Mouse (Mus musculus): ENCODE data around the gene Zfp11. TPM values are rescaled to one million over a fixed set of nuclear protein-coding genes. Genes with fewer than 3 reads are reported as not detected.

Zfp11 gene
- polyA plus RNA-seq (2014; fragmentation: Nextera tagmentation; extraction: Ambion mirVana), result 3.2 and 3.7 TPM in 2 replicates

GRCm38 (mm10) chr5:129670036-129670458, at the start of gene Zfp11:
Gene Zfp11 (minus strand): TSS chr5:129670099.
- DNase-seq (ENCODE audit: low spot score), result peak; percentile 83
- Histone ChIP-seq H3K4me3 (ENCODE audit: low read depth, low read length) (peak within 1 kb of the TSS; percentile 69), H3K36me3 (ENCODE audit: control insufficient read depth, insufficient read depth, low read length) (no peaks in the 10 kb centered on the region), H3K4me1 (replicated peaks; ENCODE audit: control insufficient read depth, insufficient read depth, low read length) (no peaks in the 10 kb centered on the region), H3K27ac (ENCODE audit: low read depth, low read length) (no peak within 1 kb of the TSS), H3K4me2 (peak within 1 kb of the TSS; percentile 60), H3K27me3 (replicated peaks; ENCODE audit: control insufficient read depth, insufficient read depth, low read length) (no peaks in the 10 kb centered on the region), H3K9ac (ENCODE audit: low read depth, low read length) (peak within 1 kb of the TSS; percentile 68), H3K9me3 (ENCODE audit: control insufficient read depth, low read length) (no peaks in the 10 kb centered on the region)
- under 1% methylated on average over 23 of the region's 23 CpGs for WGBS
- ATAC-seq (replicated peaks; ENCODE audit: low FRiP score), result peak; percentile 83

DNA sequence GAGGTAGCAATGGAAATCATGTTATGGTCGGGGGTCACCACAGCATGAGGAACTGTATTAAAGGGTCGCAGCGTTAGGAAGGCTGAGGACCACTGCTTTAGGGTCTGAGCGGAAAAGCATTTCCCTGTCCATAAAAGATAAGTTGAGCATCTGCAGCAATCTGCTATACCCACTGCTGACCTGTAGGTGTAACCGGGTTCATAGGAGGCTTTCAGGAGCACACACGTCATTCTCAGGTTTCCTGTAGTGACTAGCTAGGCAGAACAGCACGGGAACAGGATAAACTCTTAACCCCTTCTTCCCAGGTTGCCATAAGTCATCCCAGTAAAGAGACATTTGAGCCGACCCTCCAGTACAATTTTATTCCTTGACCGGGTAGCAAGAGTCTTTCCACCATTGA, 47.1 kb upstream of the Zfp11 start:
- Histone ChIP-seq H3K36me3 (ENCODE audit: control insufficient read depth, insufficient read depth, low read length) (peaks cover 28% of the 10 kb centered on the region), H3K27me3 (replicated peaks; ENCODE audit: control insufficient read depth, insufficient read depth, low read length) (no peaks in the 10 kb centered on the region), H3K27ac (ENCODE audit: low read depth, low read length) (no peak overlapping the region), H3K4me3 (ENCODE audit: low read depth, low read length) (no peak overlapping the region), H3K4me1 (replicated peaks; ENCODE audit: control insufficient read depth, insufficient read depth, low read length) (peaks cover 6% of the 10 kb centered on the region), H3K9ac (ENCODE audit: low read depth, low read length) (no peak overlapping the region), H3K4me2 (no peak overlapping the region), H3K9me3 (ENCODE audit: control insufficient read depth, low read length) (no peaks in the 10 kb centered on the region)
- ATAC-seq (replicated peaks; ENCODE audit: low FRiP score) (no peak), DNase-seq (ENCODE audit: low spot score) (no peak)
- WGBS, result 79% methylated on average over 9 of the region's 9 CpGs

GRCm38 (mm10) chr5:129715326-129715861, 45.5 kb upstream of the Zfp11 start, which contains the start of gene Mrps17:
Gene Mrps17 (plus strand): TSS chr5:129715497.
- WGBS, result under 1% methylated on average over 33 of the region's 33 CpGs
- Histone ChIP-seq H3K27ac (ENCODE audit: low read depth, low read length) (peak within 1 kb of the TSS; percentile 74), H3K4me3 (ENCODE audit: low read depth, low read length) (peak within 1 kb of the TSS; percentile 87), H3K36me3 (ENCODE audit: control insufficient read depth, insufficient read depth, low read length) (peaks cover 28% of the 10 kb centered on the region), H3K4me2 (peak within 1 kb of the TSS; percentile 93), H3K9ac (ENCODE audit: low read depth, low read length) (peak within 1 kb of the TSS; percentile 89), H3K4me1 (replicated peaks; ENCODE audit: control insufficient read depth, insufficient read depth, low read length) (peaks cover 6% of the 10 kb centered on the region), H3K9me3 (ENCODE audit: control insufficient read depth, low read length) (no peaks in the 10 kb centered on the region), H3K27me3 (replicated peaks; ENCODE audit: control insufficient read depth, insufficient read depth, low read length) (no peaks in the 10 kb centered on the region)
- peak; percentile 96 for ATAC-seq (replicated peaks; ENCODE audit: low FRiP score)
- DNase-seq (ENCODE audit: low spot score), result peak; percentile 92

DNA sequence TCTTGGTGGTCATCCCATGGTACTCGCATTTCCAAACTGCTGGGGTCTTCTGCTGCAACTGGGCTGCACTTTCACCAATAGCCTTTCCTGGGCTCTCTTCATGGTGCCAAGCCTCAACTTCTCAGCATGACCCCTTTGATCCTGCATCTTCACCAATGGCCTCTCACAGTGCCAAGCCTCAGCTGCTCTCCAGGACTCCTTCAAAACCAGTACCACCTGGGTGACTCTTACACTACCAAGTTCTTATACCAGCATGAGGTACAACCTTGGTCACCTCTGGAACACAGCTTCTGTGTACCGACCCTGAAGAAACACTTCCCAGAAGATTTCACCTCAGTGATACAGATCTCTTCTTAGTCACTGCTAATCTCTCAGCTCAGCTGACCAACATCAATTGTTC, 38.5 kb upstream of the Zfp11 start, which contains the start of gene Sept14:
TSS of gene Sept14 (minus strand) at position 101 of the 400 bp plus-strand sequence.
- Histone ChIP-seq H3K27me3 (replicated peaks; ENCODE audit: control insufficient read depth, insufficient read depth, low read length) (no peaks in the 10 kb centered on the region), H3K27ac (ENCODE audit: low read depth, low read length) (no peak within 1 kb of the TSS), H3K36me3 (ENCODE audit: control insufficient read depth, insufficient read depth, low read length) (no peaks in the 10 kb centered on the region), H3K9me3 (ENCODE audit: control insufficient read depth, low read length) (no peaks in the 10 kb centered on the region), H3K4me2 (no peak within 1 kb of the TSS), H3K4me3 (ENCODE audit: low read depth, low read length) (no peak within 1 kb of the TSS), H3K9ac (ENCODE audit: low read depth, low read length) (no peak within 1 kb of the TSS), H3K4me1 (replicated peaks; ENCODE audit: control insufficient read depth, insufficient read depth, low read length) (no peaks in the 10 kb centered on the region)
- no peak for ATAC-seq (replicated peaks; ENCODE audit: low FRiP score)
- no peak for DNase-seq (ENCODE audit: low spot score)
- WGBS, result 61% methylated on average over 2 of the region's 2 CpGs

DNA sequence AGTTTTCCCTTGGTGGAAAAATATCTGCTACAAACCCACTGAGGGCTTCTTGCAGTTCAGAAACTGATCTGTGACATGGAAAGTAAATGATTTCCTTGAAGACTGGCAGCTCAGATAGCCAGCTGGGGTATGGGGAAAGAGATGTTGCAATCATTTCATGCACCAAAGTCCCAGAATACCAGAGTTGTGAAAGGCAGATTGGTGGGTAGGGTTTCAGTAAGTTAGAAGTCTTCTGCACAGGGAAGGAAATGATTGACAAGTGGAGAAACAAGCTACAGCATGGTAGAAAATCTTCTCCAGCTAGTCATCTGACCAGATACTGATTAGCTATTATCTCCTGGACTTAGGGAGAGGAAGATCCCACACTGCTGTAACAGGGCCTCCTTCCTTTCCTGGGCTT, 33.5 kb upstream of the Zfp11 start:
- DNase-seq (ENCODE audit: low spot score) (no peak), ATAC-seq (replicated peaks; ENCODE audit: low FRiP score) (no peak)
- no peaks in the 10 kb centered on the region for H3K4me1 ChIP-seq (replicated peaks; ENCODE audit: control insufficient read depth, insufficient read depth, low read length)
- no peaks in the 10 kb centered on the region for H3K36me3 ChIP-seq (ENCODE audit: control insufficient read depth, insufficient read depth, low read length)
- H3K27ac ChIP-seq (ENCODE audit: low read depth, low read length), result no peak overlapping the region
- no peak overlapping the region for H3K4me2 ChIP-seq
- H3K27me3 ChIP-seq (replicated peaks; ENCODE audit: control insufficient read depth, insufficient read depth, low read length), result peaks cover 5% of the 10 kb centered on the region; the same call in 1 of the 2 replicates
- no peak overlapping the region for H3K4me3 ChIP-seq (ENCODE audit: low read depth, low read length)
- no peaks in the 10 kb centered on the region for H3K9me3 ChIP-seq (ENCODE audit: control insufficient read depth, low read length)
- H3K9ac ChIP-seq (ENCODE audit: low read depth, low read length), result no peak overlapping the region

GRCm38 (mm10) chr5:129701706-129702105, 31.8 kb upstream of the Zfp11 start:
- H3K27me3 ChIP-seq (replicated peaks; ENCODE audit: control insufficient read depth, insufficient read depth, low read length), result peaks cover 5% of the 10 kb centered on the region; the same call in 1 of the 2 replicates
- H3K4me3 ChIP-seq (ENCODE audit: low read depth, low read length), result no peak overlapping the region
- H3K9ac ChIP-seq (ENCODE audit: low read depth, low read length), result no peak overlapping the region
- H3K4me2 ChIP-seq, result no peak overlapping the region
- 74% methylated on average over 1 of the region's 1 CpGs for WGBS
- DNase-seq (ENCODE audit: low spot score) (no peak), ATAC-seq (replicated peaks; ENCODE audit: low FRiP score) (no peak)
- H3K36me3 ChIP-seq (ENCODE audit: control insufficient read depth, insufficient read depth, low read length), result no peaks in the 10 kb centered on the region
- no peaks in the 10 kb centered on the region for H3K4me1 ChIP-seq (replicated peaks; ENCODE audit: control insufficient read depth, insufficient read depth, low read length)
- H3K9me3 ChIP-seq (ENCODE audit: control insufficient read depth, low read length), result no peaks in the 10 kb centered on the region
- no peak overlapping the region for H3K27ac ChIP-seq (ENCODE audit: low read depth, low read length)

GRCm38 (mm10) chr5:129700506-129700905, 30.6 kb upstream of the Zfp11 start:
- H3K4me2 ChIP-seq, result peak overlapping the region; percentile 27; the same call in 1 of the 2 replicates

DNA sequence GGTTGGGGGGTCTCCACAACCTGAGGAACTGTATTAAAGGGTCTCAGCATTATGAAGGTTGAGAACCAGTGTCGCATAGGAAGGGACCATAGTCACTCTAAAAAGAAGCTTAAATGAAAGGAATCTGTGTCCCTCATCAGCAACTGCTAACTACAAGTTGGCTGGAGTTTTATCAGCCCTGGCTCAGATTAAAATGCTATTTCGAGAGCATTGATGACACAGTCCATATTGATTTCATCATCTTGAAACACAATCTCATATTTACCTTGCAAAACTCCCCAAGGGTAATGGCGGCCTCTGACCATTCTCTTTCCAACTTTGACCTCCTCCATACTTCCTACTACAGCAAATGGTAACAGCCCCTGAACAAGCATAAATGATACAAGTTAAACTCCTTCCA, 20.6 kb upstream of the Zfp11 start:
- Histone ChIP-seq H3K27ac (ENCODE audit: low read depth, low read length) (no peak overlapping the region), H3K36me3 (ENCODE audit: control insufficient read depth, insufficient read depth, low read length) (no peaks in the 10 kb centered on the region), H3K27me3 (replicated peaks; ENCODE audit: control insufficient read depth, insufficient read depth, low read length) (no peaks in the 10 kb centered on the region), H3K4me2 (no peak overlapping the region), H3K9me3 (ENCODE audit: control insufficient read depth, low read length) (no peaks in the 10 kb centered on the region), H3K4me3 (ENCODE audit: low read depth, low read length) (no peak overlapping the region), H3K9ac (ENCODE audit: low read depth, low read length) (no peak overlapping the region), H3K4me1 (replicated peaks; ENCODE audit: control insufficient read depth, insufficient read depth, low read length) (no peaks in the 10 kb centered on the region)
- 79% methylated on average over 3 of the region's 3 CpGs for WGBS
- DNase-seq (ENCODE audit: low spot score) (no peak), ATAC-seq (replicated peaks; ENCODE audit: low FRiP score) (no peak)

More at GRCm38 (mm10) chr5:129700506-129700905, 30.6 kb upstream of the Zfp11 start:
- Histone ChIP-seq H3K36me3 (ENCODE audit: control insufficient read depth, insufficient read depth, low read length) (no peaks in the 10 kb centered on the region), H3K9ac (ENCODE audit: low read depth, low read length) (no peak overlapping the region), H3K4me1 (replicated peaks; ENCODE audit: control insufficient read depth, insufficient read depth, low read length) (no peaks in the 10 kb centered on the region), H3K27me3 (replicated peaks; ENCODE audit: control insufficient read depth, insufficient read depth, low read length) (peaks cover 5% of the 10 kb centered on the region; the same call in 1 of the 2 replicates), H3K27ac (ENCODE audit: low read depth, low read length) (no peak overlapping the region), H3K9me3 (ENCODE audit: control insufficient read depth, low read length) (no peaks in the 10 kb centered on the region), H3K4me3 (ENCODE audit: low read depth, low read length) (no peak overlapping the region)
- ATAC-seq (replicated peaks; ENCODE audit: low FRiP score) (no peak), DNase-seq (ENCODE audit: low spot score) (no peak)
- 37% methylated on average over 2 of the region's 2 CpGs for WGBS

- ATAC-seq (replicated peaks; ENCODE audit: low FRiP score), result no peak
- no peak overlapping the region for H3K4me2 ChIP-seq
- no peaks in the 10 kb centered on the region for H3K36me3 ChIP-seq (ENCODE audit: control insufficient read depth, insufficient read depth, low read length)
- 72% methylated on average over 7 of the region's 7 CpGs for WGBS
- no peaks in the 10 kb centered on the region for H3K9me3 ChIP-seq (ENCODE audit: control insufficient read depth, low read length)
- H3K9ac ChIP-seq (ENCODE audit: low read depth, low read length), result no peak overlapping the region
- DNase-seq (ENCODE audit: low spot score), result no peak
- no peak overlapping the region for H3K27ac ChIP-seq (ENCODE audit: low read depth, low read length)
- H3K4me3 ChIP-seq (ENCODE audit: low read depth, low read length), result no peak overlapping the region
- no peaks in the 10 kb centered on the region; the same call in 1 of the 2 replicates for H3K27me3 ChIP-seq (replicated peaks; ENCODE audit: control insufficient read depth, insufficient read depth, low read length)
- no peaks in the 10 kb centered on the region for H3K4me1 ChIP-seq (replicated peaks; ENCODE audit: control insufficient read depth, insufficient read depth, low read length)
Measured at GRCm38 (mm10) chr5:129687621-129688020, 17.7 kb upstream of the Zfp11 start.
